Mouse (Mus musculus) CH12.LX (cell line): ENCODE measurements at regions not wholly inside any gene's neighbourhood (a gene's known extent, or its start where the extent isn't known, plus 50 kb on each side); places are given as distances from the start of the nearest gene placed in this dataset.
"Not testable (repeated sequence)": the region's sequence is repeated elsewhere in the genome, so short reads cannot be mapped to it uniquely, and the experiment has no call there.

Experiments
- DNase-seq: peaks from one replicate; pipeline ENCODE4 v3.0.0-alpha.2; 2013; ENCODE audit errors: extremely low read depth
- H3K27ac ChIP-seq: 2 replicates; pipeline ENCODE4 v1.5.1; 2012; ENCODE audit warnings: low read depth, mild to moderate bottlenecking, control low read depth, moderate library complexity; ENCODE audit not compliant: insufficient read depth
- H3K27me3 ChIP-seq: replicated peaks from 2 replicates; pipeline ENCODE3; 2012; ENCODE audit warnings: inconsistent platforms
- H3K36me3 ChIP-seq, 2 experiments: replicated peaks in 1 of 2; 2 replicates each; pipeline versions ENCODE3 to v1.6.1; 2012; ENCODE audit warnings: inconsistent platforms in 1 of 2, low read length in 1 of 2, mild to moderate bottlenecking in 1 of 2, mixed read lengths in 1 of 2, moderate library complexity in 1 of 2; ENCODE audit not compliant: control insufficient read depth in 1 of 2, insufficient read depth in 1 of 2
- H3K4me1 ChIP-seq, 2 experiments: 2 replicates each; pipeline ENCODE4 v1.6.1; 2012; ENCODE audit warnings: inconsistent platforms in 1 of 2, moderate library complexity in 1 of 2; ENCODE audit not compliant: insufficient read depth in 2 of 2, control insufficient read depth in 1 of 2
- H3K4me2 ChIP-seq: 2 replicates; pipeline ENCODE4 v1.6.1; 2012; ENCODE audit warnings: low read depth, mild to moderate bottlenecking, control low read depth; ENCODE audit not compliant: poor library complexity, insufficient read depth, severe bottlenecking
- H3K4me3 ChIP-seq, 3 experiments: fragments of 150-350 bp in 1 of 3; sonication (generic) in 1 of 3; replicated peaks in 1 of 3; 2 replicates each; pipeline versions ENCODE3 to v1.5.1; 2011 to 2012; ENCODE audit warnings: low read depth in 2 of 3, low read length in 2 of 3, mild to moderate bottlenecking in 2 of 3, moderate library complexity in 2 of 3, control low read depth in 1 of 3, improper control_type of control experiment in 1 of 3, inconsistent platforms in 1 of 3, mixed read lengths in 1 of 3; ENCODE audit not compliant: poor library complexity in 1 of 3
- H3K79me2 ChIP-seq: replicated peaks from 2 replicates; pipeline ENCODE4 v1.6.1; 2012; ENCODE audit warnings: mild to moderate bottlenecking, moderate library complexity; ENCODE audit not compliant: control insufficient read depth, poor library complexity, insufficient read depth, severe bottlenecking; ENCODE audit errors: extremely low read depth
- H3K9ac ChIP-seq: 2 replicates; pipeline ENCODE4 v1.6.1; 2012; ENCODE audit warnings: low read depth, mild to moderate bottlenecking, control low read depth, moderate library complexity; ENCODE audit not compliant: insufficient read depth
- H3K9me3 ChIP-seq: replicated peaks from 2 replicates; pipeline ENCODE3; 2012; ENCODE audit warnings: low read length, inconsistent platforms, mixed read lengths
- CHD1 ChIP-seq: IDR thresholded peaks from 2 replicates; pipeline ENCODE4 v1.6.1; 2012; ENCODE audit warnings: low read depth, low read length, improper control_type of control experiment, inconsistent platforms
- CTCF ChIP-seq, 2 experiments: IDR thresholded peaks in 1 of 2; conservative IDR thresholded peaks in 1 of 2; 2 replicates each; pipeline ENCODE4 v1.5.1; 2011 to 2012; ENCODE audit warnings: low read depth in 2 of 2, low read length in 2 of 2, improper control_type of control experiment in 1 of 2, inconsistent platforms in 1 of 2, mild to moderate bottlenecking in 1 of 2, moderate library complexity in 1 of 2
- E2F4 ChIP-seq: IDR thresholded peaks from 2 replicates; pipeline ENCODE4 v1.6.1; 2011; ENCODE audit warnings: low read depth, low read length, improper control_type of control experiment; ENCODE audit not compliant: insufficient replicate concordance
- ELF1 ChIP-seq: IDR thresholded peaks from 2 replicates; pipeline ENCODE4 v1.6.1; 2014; ENCODE audit warnings: low read depth, mild to moderate bottlenecking, inconsistent platforms, low read length, improper control_type of control experiment
- ETS1 ChIP-seq: conservative IDR thresholded peaks from 2 replicates; pipeline ENCODE4 v1.6.1; 2012; ENCODE audit warnings: low read depth, mild to moderate bottlenecking, inconsistent platforms, low read length, improper control_type of control experiment, moderate library complexity
- HCFC1 ChIP-seq: IDR thresholded peaks from 2 replicates; pipeline ENCODE4 v1.6.1; 2012; ENCODE audit warnings: low read depth, mild to moderate bottlenecking, inconsistent platforms, low read length, improper control_type of control experiment
- IRF4 ChIP-seq: IDR thresholded peaks from 2 replicates; pipeline ENCODE4 v1.6.1; 2014; ENCODE audit warnings: low read depth, mild to moderate bottlenecking, inconsistent platforms, low read length, improper control_type of control experiment
- JUN ChIP-seq: IDR thresholded peaks from 2 replicates; pipeline ENCODE4 v1.6.1; 2011; ENCODE audit warnings: low read depth, mild to moderate bottlenecking, low read length, improper control_type of control experiment, moderate library complexity; ENCODE audit not compliant: insufficient read depth
- JUND ChIP-seq: conservative IDR thresholded peaks from 2 replicates; pipeline ENCODE4 v1.6.1; 2011; ENCODE audit warnings: low read depth, low read length, improper control_type of control experiment
- MAZ ChIP-seq: IDR thresholded peaks from 2 replicates; pipeline ENCODE4 v1.6.1; 2012; ENCODE audit warnings: low read depth, mild to moderate bottlenecking, inconsistent platforms, low read length, improper control_type of control experiment, moderate library complexity
- MEF2A ChIP-seq: IDR thresholded peaks from 2 replicates; pipeline ENCODE4 v1.6.1; 2014; ENCODE audit warnings: low read depth, mild to moderate bottlenecking, inconsistent platforms, low read length, improper control_type of control experiment, borderline replicate concordance
- MYC ChIP-seq: IDR thresholded peaks from 2 replicates; pipeline ENCODE4 v1.6.1; 2011; ENCODE audit warnings: low read depth, mild to moderate bottlenecking, improper control_type of control experiment, low read length
- NELFE ChIP-seq: IDR thresholded peaks from 2 replicates; pipeline ENCODE4 v1.6.1; 2011; ENCODE audit warnings: low read depth, low read length, improper control_type of control experiment
- NRF1 ChIP-seq: IDR thresholded peaks from 2 replicates; pipeline ENCODE4 v1.6.1; 2014; ENCODE audit warnings: low read depth, mild to moderate bottlenecking, inconsistent platforms, low read length, improper control_type of control experiment, moderate library complexity
- PAX5 ChIP-seq: IDR thresholded peaks from 2 replicates; pipeline ENCODE4 v1.6.1; 2012; ENCODE audit warnings: low read length, inconsistent platforms, mixed read lengths
- RAD21 ChIP-seq: IDR thresholded peaks from 2 replicates; pipeline ENCODE4 v1.6.1; 2011; ENCODE audit warnings: low read depth, mild to moderate bottlenecking, low read length, improper control_type of control experiment, moderate library complexity
- SIN3A ChIP-seq: IDR thresholded peaks from 2 replicates; pipeline ENCODE4 v1.6.1; 2012; ENCODE audit warnings: low read length, improper control_type of control experiment, inconsistent platforms
- SMC3 ChIP-seq: IDR thresholded peaks from 2 replicates; pipeline ENCODE4 v1.6.1; 2011; ENCODE audit warnings: low read depth, low read length, improper control_type of control experiment
- TBP ChIP-seq: conservative IDR thresholded peaks from 2 replicates; pipeline ENCODE4 v1.6.1; 2011; ENCODE audit warnings: low read depth, low read length, improper control_type of control experiment
- TCF12 ChIP-seq: IDR thresholded peaks from 2 replicates; pipeline ENCODE4 v1.6.1; 2014; ENCODE audit warnings: low read depth, mild to moderate bottlenecking, inconsistent platforms, low read length, improper control_type of control experiment
- UBTF ChIP-seq: IDR thresholded peaks from 2 replicates; pipeline ENCODE4 v1.6.1; 2012; ENCODE audit warnings: low read depth, mild to moderate bottlenecking, inconsistent platforms, low read length, improper control_type of control experiment, moderate library complexity
- USF1 ChIP-seq: IDR thresholded peaks from 2 replicates; pipeline ENCODE4 v1.6.1; 2014; ENCODE audit warnings: low read depth, mild to moderate bottlenecking, inconsistent platforms, low read length, improper control_type of control experiment
- ZC3H11A ChIP-seq: IDR thresholded peaks from 2 replicates; pipeline ENCODE4 v1.6.1; 2012; ENCODE audit warnings: low read depth, mild to moderate bottlenecking, inconsistent platforms, low read length, improper control_type of control experiment
- ZKSCAN1 ChIP-seq: IDR thresholded peaks from 2 replicates; pipeline ENCODE4 v1.6.1; 2012; ENCODE audit warnings: low read depth, inconsistent platforms, low read length, improper control_type of control experiment, borderline replicate concordance
- ZMIZ1 ChIP-seq: IDR thresholded peaks from 2 replicates; pipeline ENCODE4 v1.6.1; 2012; ENCODE audit warnings: low read depth, mild to moderate bottlenecking, inconsistent platforms, low read length, improper control_type of control experiment
- ZNF384 ChIP-seq: IDR thresholded peaks from 2 replicates; pipeline ENCODE4 v1.6.1; 2012; ENCODE audit warnings: low read depth, low read length, improper control_type of control experiment, inconsistent platforms
- dilution Hi-C: fragments of 300-500 bp; cut with MboI; formaldehyde crosslinking; loops from 2 replicates; pipeline ENCODE4 v1.14.3; 2020; ENCODE audit warnings: low sequenced_read_pairs; ENCODE audit not compliant: extremely low pct_unique_long_range_greater_than_20kb, extremely low pct_ligation_motif_present
- in situ Hi-C: fragments of 300-500 bp; cut with MboI; formaldehyde crosslinking; loops from 3 replicates; pipeline ENCODE4 v1.14.3; 2019; ENCODE audit warnings: low sequenced_read_pairs, low pct_ligation_motif_present, low pct_unique_long_range_greater_than_20kb, mixed read lengths

DNA sequence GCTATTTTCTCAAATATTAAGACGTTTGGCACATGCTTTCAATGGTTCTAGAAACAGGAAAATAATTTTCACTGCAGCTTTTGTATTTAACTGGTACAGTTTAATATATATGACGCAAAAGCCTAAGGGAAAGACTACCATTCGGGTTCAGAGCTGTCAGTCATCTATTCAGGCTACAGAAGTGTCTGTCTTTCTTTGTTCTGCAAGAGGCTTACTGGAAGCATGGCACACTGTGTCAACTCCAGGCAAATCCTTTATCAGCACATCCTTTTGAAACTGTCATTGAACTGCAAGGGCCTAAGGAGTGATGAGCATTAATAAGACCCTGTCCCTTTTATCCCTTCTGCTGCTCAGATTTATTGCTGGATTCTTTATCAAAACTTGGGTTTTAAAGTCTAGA is 303.8 kb upstream of the Gm5152 start:
- H3K36me3 ChIP-seq, H3K9me3 ChIP-seq, in situ Hi-C loops, H3K4me1 ChIP-seq, dilution Hi-C loops, DNase-seq, H3K27me3 ChIP-seq, H3K79me2 ChIP-seq, H3K9ac ChIP-seq, H3K4me2 ChIP-seq, H3K27ac ChIP-seq, H3K4me3 ChIP-seq: not testable (repeated sequence)

DNA sequence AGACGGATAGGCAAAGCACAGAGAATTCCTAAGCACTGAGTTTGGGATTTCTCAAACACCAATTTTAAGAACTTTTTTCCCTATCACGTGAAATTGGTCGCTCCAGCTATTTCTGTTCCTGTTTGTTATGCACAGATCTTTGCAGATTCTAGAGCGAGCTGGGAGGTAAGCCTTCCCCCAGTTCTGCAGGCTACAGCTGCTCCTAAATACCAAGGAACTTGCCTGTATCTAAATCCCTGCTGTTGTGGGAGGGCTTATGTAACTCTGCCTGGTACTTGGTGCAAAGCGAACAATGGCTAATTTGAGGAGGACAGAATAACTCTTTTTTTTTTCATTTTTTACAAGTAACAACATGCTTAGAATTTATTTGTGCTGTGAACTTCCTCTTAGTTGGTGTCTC is 316.0 kb upstream of the Gm5152 start:
- H3K9ac ChIP-seq: no peak overlapping the region
- H3K4me1 ChIP-seq: no peaks in the 10 kb centered on the region
- H3K27me3 ChIP-seq: no peaks in the 10 kb centered on the region
- no peaks in the 10 kb centered on the region for H3K36me3 ChIP-seq
- no peak overlapping the region for H3K27ac ChIP-seq
- TF ChIP-seq ZC3H11A (no peak), SIN3A (no peak), USF1 (no peak), NRF1 (no peak), NELFE (no peak), ZKSCAN1 (no peak), MAZ (no peak), TBP (no peak), IRF4 (no peak), ZNF384 (no peak), ZMIZ1 (no peak), SMC3 (no peak), JUND (no peak)
- TF ChIP-seq, all 38 proteins: peak for 0
- Histone ChIP-seq H3K4me3 (no peak overlapping the region), H3K9me3 (no peaks in the 10 kb centered on the region), H3K4me2 (no peak overlapping the region), H3K79me2 (no peaks in the 10 kb centered on the region)
- DNase-seq: no peak
- dilution Hi-C loops (no loop called here), in situ Hi-C loops (no loop called here)

DNA sequence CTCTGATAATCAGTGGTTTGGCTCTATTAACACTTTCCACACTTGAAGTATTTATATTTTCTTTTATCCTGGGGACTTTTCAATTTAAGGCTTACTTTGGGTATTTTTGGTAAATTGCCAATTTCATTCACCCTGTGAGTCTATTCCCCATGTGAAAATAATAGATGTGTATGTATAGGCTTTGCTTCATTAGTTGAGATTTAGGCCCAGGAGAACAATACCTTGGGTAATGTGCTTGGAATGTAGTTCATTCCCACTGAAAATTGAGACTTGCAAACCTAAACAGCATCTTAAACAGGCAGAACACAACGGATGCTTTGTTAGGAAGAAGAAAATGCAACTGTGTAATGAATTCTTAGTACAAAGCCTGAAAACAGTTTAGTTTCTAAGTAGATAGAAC is 346.1 kb upstream of the Gm5152 start:
- no peaks in the 10 kb centered on the region for H3K36me3 ChIP-seq
- H3K79me2 ChIP-seq: no peaks in the 10 kb centered on the region
- DNase-seq: no peak
- H3K27me3 ChIP-seq: no peaks in the 10 kb centered on the region
- H3K4me1 ChIP-seq: no peaks in the 10 kb centered on the region
- H3K27ac ChIP-seq: no peak overlapping the region
- H3K4me3 ChIP-seq: no peak overlapping the region
- no peak for TF ChIP-seq ETS1
- TF ChIP-seq CHD1: no peak
- TF ChIP-seq ELF1: no peak
- no peak for TF ChIP-seq UBTF
- no peak for TF ChIP-seq JUN
- no peak for TF ChIP-seq RAD21
- no peak for TF ChIP-seq PAX5
- TF ChIP-seq TCF12: no peak
- TF ChIP-seq USF1: no peak
- TF ChIP-seq MYC: no peak
- TF ChIP-seq CTCF (conservative IDR thresholded peaks at IDR 0.05 in 1 of 2, IDR thresholded peaks at IDR 0.05 in 1 of 2; ENCODE audit: low read depth in 2 of 2, low read length in 2 of 2): no peak
- TF ChIP-seq E2F4: no peak
- no peak for TF ChIP-seq JUND
- TF ChIP-seq ZKSCAN1: no peak
- TF ChIP-seq HCFC1: no peak
- TF ChIP-seq MEF2A: no peak
- TF ChIP-seq NELFE: no peak
- no peak for TF ChIP-seq IRF4
- no peak overlapping the region for H3K9ac ChIP-seq
- H3K4me2 ChIP-seq: no peak overlapping the region
- in situ Hi-C loops (no loop called here), dilution Hi-C loops (no loop called here)
- H3K9me3 ChIP-seq: no peaks in the 10 kb centered on the region
